Mouse (Mus musculus) urinary bladder, postnatal 10 days (tissue): ENCODE data around the gene Ell.

ENCODE experiments used
- DNase-seq: peaks from one replicate; pipeline ENCODE4 v3.0.0; 2022; ENCODE audit warnings: low spot score

Gene Ell

DNA sequence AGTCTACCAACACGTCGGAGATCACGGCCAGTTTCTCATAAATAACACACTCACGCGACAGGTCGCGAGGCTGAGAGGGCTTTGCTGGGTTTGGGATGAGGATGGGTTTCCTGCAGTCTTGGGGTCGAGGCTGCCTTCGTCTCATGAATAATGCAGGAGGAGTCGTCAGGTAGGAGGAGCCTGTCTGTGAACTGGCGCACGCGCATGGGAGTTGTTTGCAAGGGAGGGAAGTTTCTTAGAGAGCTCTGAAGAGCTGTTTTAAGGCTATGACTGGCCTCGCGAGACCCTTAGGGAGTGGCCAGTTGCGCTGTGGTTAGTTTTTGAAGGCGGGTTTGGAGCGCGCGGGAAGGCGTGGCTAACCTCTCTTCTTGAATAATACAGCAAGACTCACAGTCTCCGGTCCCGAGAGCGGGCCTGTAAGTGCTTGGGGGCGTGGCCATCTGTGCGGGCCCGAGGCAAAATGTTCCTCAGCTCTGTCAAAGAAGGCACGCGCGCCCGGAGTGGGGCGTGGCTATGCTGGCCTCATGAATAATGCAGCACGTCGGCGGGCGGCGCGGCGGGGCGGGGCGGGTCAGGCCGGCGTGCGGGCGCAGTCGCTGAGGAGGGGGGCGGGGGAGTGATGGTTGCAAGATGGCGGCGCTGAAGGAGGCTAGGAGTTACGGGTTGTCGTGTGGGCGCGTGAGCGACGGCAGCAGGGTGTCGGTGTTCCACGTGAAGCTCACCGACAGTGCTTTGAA is at the start of gene Ell:
Ell (plus strand) TSS at position 381 of the 737 bp plus-strand sequence.
- DNase-seq = peak; percentile 98

DNA sequence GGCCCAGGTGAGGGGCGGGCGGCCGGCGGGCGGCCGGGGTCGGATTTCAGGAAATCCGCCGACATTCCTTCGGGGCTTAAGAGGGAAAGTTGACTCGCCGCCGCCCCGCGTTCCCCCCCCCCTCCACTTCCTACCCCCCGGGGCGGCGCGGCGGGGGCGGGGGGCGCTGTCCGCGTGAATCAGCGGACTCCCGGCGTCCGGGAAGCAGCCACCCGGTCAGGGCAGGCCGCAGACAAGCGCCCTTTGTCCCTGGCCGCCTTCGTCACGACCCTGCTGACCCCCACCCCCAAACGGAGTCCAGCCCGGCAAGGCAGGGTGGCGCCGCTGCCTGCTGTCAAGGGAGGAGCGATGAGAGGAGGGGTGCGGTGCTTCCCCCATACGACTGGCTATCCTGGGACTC is 49.7 kb upstream of the Ell start:
- no peak for DNase-seq

DNA sequence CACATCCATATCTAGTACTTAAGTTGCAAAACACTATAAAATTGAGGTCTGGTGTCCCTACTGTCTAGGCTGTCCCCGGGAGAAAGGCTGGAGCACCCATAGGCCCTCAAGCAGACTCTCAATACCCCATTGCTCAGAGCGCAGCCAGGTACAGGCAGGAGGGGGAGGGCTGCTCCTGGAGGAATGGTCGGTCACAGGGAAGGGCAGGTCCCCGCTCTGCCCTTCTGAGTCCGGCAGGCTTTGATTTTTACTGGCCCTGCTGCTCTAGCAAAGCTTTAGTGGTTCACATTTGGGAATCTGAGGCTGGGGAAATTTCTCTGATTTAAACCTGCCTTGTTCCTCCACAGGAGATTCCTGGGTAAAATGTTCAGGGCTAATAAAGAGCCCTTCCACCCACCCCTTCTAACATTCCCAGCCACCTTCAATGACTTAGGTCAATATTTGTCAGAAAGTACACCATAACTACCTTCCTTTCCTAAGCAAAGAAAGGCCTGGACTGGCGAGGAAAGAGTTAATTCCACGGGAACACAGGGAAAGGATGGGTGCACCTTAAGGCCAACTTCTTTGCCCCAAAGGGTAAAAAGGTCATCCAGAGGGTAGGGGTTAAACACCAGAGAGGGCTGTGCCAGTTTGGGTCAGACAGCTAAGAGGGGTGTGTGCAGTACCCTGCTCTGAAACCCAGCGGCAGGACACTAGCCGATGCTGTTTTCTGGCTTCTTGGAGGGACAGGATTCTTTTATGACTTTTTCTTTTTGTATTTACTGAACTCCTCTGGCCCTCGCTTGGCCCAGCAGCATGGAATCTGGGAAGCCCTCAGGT is 49.0 kb upstream of the Ell start:
- no peak for DNase-seq

DNA sequence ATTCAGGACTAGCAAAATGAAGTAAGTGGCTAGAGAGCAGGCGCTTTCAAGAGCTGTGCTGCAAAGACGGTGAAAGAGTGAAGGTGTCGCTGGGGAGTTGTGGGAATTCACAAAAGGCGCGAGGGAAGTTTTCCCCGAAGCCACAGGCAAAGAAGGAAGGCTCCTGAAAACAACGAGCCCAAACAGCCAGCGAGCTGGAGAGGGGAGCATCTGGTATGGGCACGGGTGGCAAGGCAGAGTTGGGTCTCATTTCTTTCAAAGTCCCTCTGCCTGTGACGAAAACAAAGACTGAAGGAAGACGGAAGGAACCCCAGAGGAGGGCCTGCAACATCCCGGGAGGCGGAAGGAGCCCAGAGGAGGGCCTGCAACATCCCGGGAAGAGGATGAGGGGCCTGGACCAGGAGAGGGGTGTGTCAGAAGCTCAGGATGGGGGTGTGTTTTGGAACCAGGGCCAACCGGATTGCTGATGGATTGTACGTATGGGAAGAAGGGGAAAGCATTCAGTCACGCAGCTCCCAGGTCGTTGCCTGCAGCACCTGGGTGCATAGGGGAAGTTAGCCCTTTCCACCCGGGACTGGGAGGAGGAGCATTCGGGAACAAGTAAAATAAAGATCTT is 48.3 kb upstream of the Ell start:
- DNase-seq = no peak

DNA sequence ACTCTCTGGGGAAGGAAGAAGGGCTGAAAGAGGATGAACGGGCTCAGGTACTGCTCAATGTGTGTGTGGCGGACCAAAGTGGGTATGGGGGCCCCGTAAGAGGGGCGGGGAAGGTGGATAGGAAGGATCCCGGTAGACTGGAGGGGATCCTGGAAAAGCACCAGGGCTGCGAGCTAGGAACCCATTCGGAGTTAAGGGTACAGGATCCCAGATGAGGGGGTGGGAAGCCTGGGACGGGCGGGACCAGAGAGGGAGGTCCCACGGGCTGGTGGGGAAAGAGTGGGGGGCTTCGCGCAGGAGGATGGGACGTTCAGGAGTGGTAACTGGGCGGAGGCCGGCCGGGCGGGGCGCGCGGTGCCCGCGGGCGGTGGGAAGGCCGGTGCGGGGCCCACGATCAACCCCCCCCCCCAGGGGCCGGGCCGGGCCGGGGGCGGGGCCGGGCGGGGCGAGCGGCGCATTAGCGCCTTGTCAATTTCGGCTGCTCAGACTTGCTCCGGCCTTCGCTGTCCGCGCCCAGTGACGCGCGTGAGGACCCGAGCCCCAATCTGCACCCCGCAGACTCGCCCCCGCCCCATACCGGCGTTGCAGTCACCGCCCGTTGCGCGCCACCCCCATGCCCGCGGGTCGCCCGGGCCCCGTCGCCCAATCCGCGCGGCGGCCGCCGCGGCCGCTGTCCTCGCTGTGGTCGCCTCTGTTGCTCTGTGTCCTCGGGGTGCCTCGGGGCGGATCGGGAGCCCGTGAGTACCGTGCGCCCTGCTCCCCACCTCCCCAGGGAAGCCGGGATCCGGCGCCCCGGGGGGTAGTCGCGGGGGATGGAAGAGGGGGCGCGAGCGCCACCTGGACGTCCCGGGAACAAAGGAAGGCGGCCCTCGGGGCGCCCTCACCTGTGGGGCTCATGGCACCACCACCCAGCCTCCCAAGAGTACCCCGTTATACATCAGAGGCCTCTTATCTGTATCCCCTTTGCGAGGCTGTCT is 46.3 kb upstream of the Ell start, which contains the start of gene Crlf1:
Crlf1 (plus strand) TSS at position 495 of the 977 bp plus-strand sequence.
- DNase-seq = no peak

DNA sequence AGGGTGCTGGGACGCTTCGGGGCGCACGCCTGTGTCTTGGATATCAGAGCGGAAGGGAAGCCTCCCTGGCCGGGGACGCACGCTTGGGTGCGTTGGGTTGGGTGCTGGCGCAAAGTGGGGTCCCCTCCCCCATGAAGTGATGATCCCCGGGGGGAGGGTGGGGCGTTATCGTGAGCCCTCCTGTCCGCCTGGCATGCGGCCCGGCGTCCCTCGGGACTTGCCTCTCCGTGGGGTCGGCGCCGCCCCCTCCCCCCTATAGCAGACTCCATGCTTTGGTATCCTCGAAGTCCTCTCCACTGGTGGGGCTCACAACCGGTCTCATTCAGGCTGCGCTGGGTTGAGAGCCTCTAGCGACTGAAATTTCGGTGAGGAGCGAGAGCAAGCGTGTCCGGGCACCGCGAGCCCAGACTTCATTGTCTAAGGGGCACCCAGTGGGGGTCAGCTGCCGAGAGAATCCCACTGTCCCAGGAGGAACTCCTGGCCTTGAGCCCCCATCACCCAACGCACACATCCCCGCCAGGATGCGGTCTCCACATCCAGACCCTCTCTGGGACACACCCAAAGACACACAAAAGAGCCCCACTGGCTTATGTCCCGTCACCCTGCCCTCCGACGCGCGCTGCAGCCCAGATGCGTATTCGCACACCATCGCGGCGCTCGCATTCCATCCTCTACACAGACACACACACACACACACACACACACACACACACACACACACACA is 45.4 kb upstream of the Ell start:
- no peak for DNase-seq

DNA sequence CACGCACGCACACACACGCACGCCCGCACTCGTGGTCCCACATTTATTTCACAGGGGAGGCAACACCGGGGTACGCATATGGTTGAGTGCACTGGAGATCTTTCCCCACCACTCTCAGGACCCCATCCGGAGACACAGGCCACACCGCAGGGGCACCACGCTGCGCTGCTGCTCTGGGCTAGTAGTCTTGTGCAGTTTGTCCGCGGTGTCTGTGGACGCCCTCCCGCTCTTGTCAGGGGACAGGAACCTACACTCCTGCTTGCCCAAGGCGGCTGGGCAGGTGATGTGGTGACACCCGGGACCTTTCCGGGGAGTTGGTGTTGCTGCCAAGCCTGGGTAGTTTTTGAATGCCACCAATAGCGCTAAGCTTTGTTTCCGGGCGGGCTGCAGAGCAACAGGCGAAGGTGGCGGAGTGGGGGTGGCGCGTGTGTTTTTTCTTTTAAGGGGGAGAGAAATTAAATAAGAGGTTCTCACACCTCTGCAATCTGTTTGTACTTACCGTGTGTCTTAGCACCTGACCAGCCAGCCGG is 44.8 kb upstream of the Ell start:
- no peak for DNase-seq

DNA sequence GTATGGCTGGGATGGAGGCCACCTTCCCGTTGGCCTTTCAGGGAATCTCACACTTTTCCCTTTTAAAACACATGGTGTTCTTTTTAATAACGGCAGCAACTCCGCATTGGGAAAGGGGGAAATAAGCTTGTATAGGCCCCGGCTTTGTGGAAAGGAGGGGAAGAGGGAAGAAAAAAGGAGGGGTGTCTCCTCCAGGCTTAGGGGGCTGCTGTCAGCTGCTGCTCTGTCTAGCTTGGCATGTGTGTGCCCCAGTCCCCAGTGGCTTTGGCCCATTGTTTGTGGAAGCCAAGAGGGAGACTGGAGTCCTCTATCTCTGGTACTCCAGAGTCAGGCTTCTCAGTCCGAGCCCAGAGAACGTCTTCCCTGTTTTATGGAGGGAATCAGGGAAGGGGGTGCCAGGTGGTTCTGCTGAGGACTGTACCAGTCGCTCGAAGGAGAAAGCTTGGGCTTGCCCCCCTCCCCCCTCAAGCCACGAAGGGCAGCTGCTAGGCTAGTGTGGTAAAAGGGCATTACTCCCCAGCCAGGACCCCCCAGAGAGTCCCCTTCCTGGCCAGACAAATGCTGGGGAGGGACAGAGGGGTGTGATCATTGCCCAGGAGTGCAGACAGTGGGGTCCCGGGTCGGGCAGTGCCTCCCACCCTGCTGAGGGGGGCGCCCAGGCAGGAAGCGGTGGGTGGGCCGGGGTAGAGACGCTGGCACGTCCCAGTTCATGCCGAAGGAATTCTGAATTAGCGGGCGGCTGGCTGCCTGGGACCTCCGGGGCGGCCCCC is 44.1 kb upstream of the Ell start:
- DNase-seq = no peak

DNA sequence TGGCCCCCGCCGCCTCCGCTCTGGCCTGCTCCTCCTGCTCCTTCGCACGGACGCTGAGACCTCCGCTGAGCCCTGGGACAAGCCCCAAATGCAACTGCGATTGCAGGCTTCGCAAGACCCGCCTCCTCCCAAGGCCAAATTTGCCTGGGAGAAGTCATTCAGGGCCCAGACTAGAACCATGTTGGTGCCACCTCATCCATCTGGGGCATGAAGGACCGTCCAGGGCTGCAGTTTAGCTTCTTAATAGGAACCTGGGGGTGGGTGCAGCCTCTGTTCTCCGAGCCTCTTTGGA is 43.5 kb upstream of the Ell start:
- DNase-seq = no peak

DNA sequence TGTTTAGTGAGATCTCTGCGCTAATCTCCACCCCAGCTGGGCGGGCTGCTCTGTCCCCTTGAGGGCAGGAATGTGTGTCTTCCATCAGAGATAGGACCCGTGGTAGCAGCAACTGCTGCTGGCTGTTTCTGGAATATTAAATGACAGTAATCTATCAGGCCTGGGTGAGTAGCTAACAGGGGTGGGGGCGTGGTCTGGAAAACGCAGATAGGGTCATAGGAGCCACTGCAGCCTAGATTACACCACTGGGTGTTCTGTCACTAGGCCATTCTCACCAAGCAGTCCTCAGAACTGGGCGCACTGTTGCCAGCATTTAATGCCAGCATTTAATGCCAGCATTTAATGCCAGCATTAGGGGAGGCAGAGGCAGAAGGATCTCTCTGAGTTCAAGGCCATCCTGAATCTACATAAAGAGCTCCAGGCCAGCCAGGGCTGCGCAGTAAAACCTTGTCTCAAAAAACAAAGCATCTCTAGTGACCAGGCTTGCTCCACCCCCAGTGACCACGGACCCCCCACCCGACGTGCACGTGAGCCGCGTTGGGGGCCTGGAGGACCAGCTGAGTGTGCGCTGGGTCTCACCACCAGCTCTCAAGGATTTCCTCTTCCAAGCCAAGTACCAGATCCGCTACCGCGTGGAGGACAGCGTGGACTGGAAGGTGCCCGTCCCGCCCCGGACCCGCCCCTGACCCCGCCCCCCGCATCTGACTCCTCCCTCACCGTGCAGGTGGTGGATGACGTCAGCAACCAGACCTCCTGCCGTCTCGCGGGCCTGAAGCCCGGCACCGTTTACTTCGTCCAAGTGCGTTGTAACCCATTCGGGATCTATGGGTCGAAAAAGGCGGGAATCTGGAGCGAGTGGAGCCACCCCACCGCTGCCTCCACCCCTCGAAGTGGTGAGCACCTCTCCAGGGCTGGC is 38.6 kb upstream of the Ell start:
- no peak for DNase-seq

DNA sequence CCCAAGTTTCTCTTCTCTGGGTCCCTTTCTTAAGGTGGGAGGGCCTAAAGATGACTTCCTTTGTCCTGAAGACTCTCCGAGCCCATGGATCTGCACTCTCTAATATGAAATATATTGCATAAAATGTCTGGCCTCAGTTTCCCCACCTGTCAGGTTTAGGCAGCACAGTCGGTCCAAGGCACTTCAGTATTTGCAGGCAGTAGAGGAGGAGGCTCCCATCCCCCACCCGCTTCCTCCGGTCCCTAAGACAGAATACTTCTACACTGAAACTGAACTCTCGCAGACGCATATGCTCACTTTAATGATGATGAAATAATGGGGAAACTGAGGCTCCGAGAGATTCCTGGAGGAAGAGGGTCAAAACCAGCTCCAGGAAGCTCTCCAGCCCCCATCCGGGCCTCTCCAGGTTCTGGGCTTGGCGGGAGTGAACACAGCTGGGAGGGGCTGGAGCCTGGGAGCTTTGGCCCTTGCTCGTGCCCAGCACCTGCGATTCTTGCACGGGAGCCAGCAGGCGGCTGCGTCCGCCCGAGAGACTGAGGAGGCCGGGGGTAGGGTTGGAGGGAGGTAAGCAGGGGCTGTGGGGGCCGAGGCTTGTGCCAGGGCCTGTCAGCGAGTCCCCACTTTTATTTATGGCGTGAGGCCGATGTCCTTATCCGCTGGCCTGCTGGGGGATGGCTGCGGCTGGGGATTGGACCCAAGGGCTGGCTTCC is 37.3 kb upstream of the Ell start:
- DNase-seq = no peak

DNA sequence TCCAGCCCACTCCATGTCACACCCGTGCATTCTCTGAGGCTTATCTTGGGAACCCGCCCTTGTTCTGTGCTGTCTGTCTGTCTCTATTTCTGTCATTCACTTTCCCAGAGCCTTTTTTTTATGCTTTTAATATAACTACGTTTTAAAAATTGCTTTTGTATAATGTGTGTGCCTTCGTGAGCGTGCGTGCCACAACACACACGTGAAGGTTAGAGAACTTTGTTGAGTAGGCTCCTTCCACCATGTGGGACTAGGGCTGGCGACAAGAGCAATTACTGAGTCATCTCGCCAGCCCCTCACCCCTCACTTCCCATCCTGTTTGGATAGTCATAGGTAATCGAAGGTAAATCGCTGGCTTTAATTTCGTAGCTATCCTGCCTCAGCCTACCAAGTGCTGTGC is 36.7 kb upstream of the Ell start:
- DNase-seq = no peak

DNA sequence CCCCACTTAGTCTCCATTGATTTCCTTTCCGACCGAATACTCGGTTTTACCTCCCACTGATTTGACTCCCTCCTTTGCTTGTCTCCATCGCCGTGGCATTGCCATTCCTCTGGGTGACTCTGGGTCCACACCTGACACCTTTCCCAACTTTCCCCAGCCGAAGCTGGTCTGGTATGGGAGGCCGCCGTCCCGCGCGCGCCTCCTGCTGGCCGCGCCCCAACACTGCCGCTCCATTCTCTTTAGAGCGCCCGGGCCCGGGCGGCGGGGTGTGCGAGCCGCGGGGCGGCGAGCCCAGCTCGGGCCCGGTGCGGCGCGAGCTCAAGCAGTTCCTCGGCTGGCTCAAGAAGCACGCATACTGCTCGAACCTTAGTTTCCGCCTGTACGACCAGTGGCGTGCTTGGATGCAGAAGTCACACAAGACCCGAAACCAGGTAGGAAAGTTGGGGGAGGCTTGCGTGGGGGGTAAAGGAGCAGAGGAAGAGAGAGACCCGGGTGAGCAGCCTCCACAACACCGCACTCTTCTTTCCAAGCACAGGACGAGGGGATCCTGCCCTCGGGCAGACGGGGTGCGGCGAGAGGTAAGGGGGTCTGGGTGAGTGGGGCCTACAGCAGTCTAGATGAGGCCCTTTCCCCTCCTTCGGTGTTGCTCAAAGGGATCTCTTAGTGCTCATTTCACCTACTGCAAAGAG is 36.1 kb upstream of the Ell start:
- DNase-seq = no peak

DNA sequence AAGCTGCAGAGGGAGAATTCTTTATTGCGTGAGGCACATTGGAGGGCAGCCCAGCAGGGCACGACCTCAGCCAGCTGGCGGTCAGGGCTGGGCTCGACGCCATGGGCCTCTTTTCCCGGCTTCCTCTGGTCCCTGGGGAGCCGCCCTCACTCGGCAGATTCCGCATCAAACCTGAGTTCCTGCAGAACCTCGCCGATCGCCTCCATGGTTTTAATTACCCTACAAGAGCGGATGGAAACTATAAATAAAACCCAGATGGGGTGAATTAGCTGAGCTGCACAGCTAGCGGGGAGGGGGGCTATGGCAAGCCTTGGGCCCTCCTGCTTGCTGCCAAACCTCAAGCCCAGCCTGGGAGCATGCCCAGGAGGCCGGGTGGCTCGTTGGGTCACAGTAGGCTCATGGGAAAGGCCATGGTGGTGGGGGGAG is 35.0 kb upstream of the Ell start:
- no peak for DNase-seq

DNA sequence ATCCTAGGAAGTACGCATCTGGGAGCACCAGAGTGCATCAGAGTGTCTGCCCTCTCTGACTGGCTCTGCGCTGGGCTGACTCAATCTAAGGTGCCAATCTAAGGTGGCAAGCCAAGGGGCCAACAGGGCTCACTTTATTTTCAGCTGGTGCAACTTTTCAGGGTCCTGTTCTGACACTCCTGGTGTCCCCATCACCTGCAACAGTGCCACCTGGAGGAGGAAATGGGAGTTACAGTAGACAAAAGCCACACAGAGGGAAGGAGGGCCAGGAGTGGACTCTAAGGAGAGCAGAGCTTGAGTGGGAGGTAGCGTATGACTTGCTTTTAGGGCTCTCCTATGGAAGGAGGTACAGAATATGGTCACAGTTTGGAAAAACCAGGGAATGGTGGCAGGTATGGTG is 34.4 kb upstream of the Ell start:
- DNase-seq = no peak

DNA sequence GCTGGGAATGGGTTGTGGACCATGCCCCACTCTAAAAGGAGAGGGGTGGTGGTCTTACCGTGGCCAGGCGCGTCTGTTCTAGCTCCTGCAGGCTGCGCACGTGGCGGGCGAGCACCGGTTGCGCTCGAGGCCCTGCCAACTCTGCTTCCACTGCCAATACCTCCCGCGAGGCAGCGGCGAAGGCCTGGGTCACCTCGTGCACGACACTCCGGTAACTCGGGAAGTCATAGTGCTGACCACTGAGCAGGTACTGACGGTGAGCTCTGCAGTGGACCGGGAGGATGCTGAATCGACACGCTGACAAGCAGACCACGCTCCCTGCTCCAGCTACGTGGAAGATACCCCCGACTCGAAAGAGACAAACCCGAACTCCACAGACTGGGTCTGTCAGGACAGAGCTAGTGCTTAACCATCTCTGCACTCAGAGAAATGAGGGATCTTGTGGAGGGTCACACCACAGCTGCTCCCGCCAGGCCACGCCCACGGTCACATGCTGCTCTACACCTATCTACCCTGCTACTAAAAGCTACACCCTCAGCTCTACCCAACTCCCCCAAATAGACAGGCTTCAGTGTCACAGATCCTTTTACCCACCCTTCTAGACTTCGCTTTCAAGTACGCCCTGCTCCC is 33.4 kb upstream of the Ell start:
- no peak for DNase-seq

DNA sequence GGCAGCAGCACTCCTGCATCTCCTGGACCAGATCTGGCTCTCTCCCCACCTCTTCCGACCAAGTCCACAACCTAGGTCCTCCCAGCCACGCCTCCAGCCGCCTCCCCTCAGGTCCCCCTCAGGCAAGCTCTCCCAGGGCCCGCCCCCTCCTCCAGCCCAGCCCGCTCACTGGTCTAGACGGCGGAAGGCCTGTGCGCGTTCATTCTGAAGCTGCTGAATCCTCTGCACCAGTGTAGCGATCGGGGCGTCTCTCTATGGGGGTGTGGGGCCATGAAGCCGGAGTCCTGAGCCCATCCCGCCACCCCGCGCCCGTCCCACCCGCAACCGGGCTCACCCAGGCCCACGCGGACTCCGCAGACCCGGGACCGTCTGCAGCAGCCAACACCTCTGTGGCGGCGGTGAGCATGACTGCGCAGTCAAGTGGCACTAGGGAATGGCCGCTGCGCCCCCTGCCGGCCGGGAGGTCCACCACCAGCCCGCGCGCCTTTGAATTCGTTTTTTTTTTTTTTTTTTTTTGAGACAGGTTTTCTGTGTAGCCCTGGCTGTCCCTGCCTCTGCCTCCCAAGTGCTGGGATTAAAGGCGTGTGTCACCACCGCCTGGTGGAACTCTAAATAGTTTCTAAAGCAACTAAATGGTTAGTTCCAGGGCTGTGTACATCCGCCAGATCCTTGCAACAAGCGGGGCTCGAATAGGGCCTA is 32.8 kb upstream of the Ell start, which contains the start of gene Rex1bd:
Rex1bd (minus strand) TSS at position 425 of the 699 bp plus-strand sequence.
- DNase-seq = peak; percentile 77
